Mouse (Mus musculus) hindbrain, embryonic 13.5 days (tissue): ENCODE data around the gene Cyp46a1. TPM values are rescaled to one million over a fixed set of nuclear protein-coding genes. Genes with fewer than 3 reads are reported as not detected.

Source experiments
- ATAC-seq: fragments of 200-750 bp; cut with Nextera tagmentation; 2 replicates; pipeline ENCODE4 v1.8.0; 2017; ENCODE audit warnings: moderate TSS enrichment; ENCODE audit not compliant: low FRiP score
- H3K27ac ChIP-seq: fragments of 300-500 bp; sonication (generic); 2 replicates; pipeline ENCODE4 v1.5.1; 2015; ENCODE audit warnings: inconsistent platforms, mild to moderate bottlenecking, moderate library complexity
- H3K27me3 ChIP-seq: fragments of 300-500 bp; sonication (generic); 2 replicates; pipeline ENCODE4 v1.6.1; 2015; ENCODE audit warnings: mild to moderate bottlenecking, inconsistent platforms
- H3K36me3 ChIP-seq: fragments of 300-500 bp; sonication (generic); 2 replicates; pipeline ENCODE4 v1.6.1; 2015; ENCODE audit warnings: mild to moderate bottlenecking, inconsistent platforms
- H3K4me1 ChIP-seq: fragments of 300-500 bp; sonication (generic); replicated peaks from 2 replicates; pipeline ENCODE4 v1.6.1; 2015; ENCODE audit warnings: inconsistent platforms
- H3K4me2 ChIP-seq: fragments of 300-500 bp; sonication (generic); 2 replicates; pipeline ENCODE4 v1.6.1; 2015; ENCODE audit warnings: inconsistent platforms, mild to moderate bottlenecking, moderate library complexity
- H3K4me3 ChIP-seq: fragments of 300-500 bp; sonication (generic); 2 replicates; pipeline ENCODE4 v1.5.1; 2015; ENCODE audit warnings: mild to moderate bottlenecking, inconsistent platforms
- H3K9ac ChIP-seq: fragments of 300-500 bp; sonication (generic); 2 replicates; pipeline ENCODE4 v1.6.1; 2015; ENCODE audit warnings: mild to moderate bottlenecking, inconsistent platforms
- H3K9me3 ChIP-seq: fragments of 300-500 bp; sonication (generic); 2 replicates; pipeline ENCODE4 v1.6.1; 2016; ENCODE audit warnings: inconsistent platforms
- WGBS: fragments of 180-500 bp; shearing (Covaris S2); methylation state at CpG from one replicate; pipeline ENCODE4 v1.1.7; 2015; 5-methylcytosine and 5-hydroxymethylcytosine counted together
- polyA plus RNA-seq: library from polyadenylated mRNA; unstranded; fragments of >200 nt; fragmentation: Nextera tagmentation; extraction: Ambion mirVana; gene quantifications from 2 replicates; pipeline ENCODE4 v1.2.1, GENCODE M21; 2015

Gene Cyp46a1
- polyA plus RNA-seq, 1 experiment from 2014 or later, result 17.5 TPM

GRCm38 (mm10) chr12:108303778-108304365, 30.3 kb upstream of the Cyp46a1 start:
- ATAC-seq, result no peak
- 55% methylated on average over 6 of the region's 6 CpGs for WGBS
- Histone ChIP-seq H3K27me3 (peaks cover 15% of the 10 kb centered on the region), H3K9ac (no peak overlapping the region), H3K36me3 (no peaks in the 10 kb centered on the region), H3K27ac (no peak overlapping the region), H3K9me3 (no peaks in the 10 kb centered on the region), H3K4me3 (no peak overlapping the region), H3K4me1 (peaks cover 14% of the 10 kb centered on the region), H3K4me2 (no peak overlapping the region)

DNA sequence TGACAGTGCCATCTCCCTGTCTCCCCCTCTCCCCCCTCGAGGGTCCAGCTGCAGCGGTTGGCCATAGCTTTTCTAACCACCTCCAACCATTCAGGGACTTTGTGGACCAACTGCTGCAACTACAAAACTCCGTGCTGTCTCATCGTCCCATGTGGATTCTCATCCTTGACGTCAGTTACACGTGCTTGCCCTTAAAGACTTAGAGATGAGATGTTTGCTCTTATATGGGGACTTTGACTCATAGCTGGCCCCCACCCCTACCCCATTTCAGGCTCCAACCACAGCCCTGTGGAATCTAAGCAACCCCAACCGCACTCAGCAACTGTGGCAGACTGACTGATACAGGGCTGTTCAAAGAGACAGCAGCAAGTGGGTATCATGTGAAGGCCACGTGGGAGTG, 29.0 kb upstream of the Cyp46a1 start:
- no peak overlapping the region for H3K4me2 ChIP-seq
- WGBS, result 74% methylated on average over 8 of the region's 8 CpGs
- no peak overlapping the region for H3K27ac ChIP-seq
- H3K4me3 ChIP-seq, result no peak overlapping the region
- no peak overlapping the region for H3K9ac ChIP-seq
- no peaks in the 10 kb centered on the region for H3K9me3 ChIP-seq
- H3K27me3 ChIP-seq, result peaks cover 15% of the 10 kb centered on the region
- peaks cover 14% of the 10 kb centered on the region for H3K4me1 ChIP-seq
- ATAC-seq, result no peak
- H3K36me3 ChIP-seq, result no peaks in the 10 kb centered on the region

- WGBS, result 4% methylated on average over 66 of the region's 67 CpGs
- peak; percentile 53 for ATAC-seq
- H3K27ac ChIP-seq, result no peak within 1 kb of the TSS; the same call in 1 of the 2 replicates
Observed at GRCm38 (mm10) chr12:108305812-108306794, 28.1 kb upstream of the Cyp46a1 start, which contains the start of gene Hhipl1. Gene Hhipl1, plus strand, starts transcription at chr12:108306270.

DNA sequence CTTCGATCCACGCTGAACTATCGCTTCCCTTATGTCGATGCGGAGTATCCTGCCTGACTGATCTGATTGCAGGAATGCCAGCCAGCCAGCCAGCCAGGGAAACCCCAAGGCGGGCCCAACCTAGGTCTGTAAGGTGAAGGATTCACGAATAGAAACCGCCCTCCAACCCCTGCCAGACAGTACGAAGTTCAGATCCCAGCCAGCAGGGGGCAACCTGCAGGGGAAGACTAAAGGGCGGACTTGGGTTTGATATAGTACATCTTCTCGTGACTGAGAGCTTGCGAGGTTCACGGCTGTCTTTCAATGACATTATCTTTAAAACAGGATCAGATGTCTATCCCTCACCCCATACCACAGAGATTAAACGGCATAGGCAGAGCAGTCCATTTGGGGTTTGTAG, 26.6 kb upstream of the Cyp46a1 start:
- H3K4me3 ChIP-seq, result no peak overlapping the region
- H3K4me1 ChIP-seq, result peaks cover 28% of the 10 kb centered on the region
- no peaks in the 10 kb centered on the region for H3K9me3 ChIP-seq
- H3K4me2 ChIP-seq, result 0 out of 2 replicates have a peak overlapping the region, but pooled peaks have one; percentile 97
- no peak for ATAC-seq
- H3K27me3 ChIP-seq, result peaks cover 15% of the 10 kb centered on the region
- H3K9ac ChIP-seq, result no peak overlapping the region
- 24% methylated on average over 14 of the region's 14 CpGs for WGBS
- no peaks in the 10 kb centered on the region for H3K36me3 ChIP-seq
- H3K27ac ChIP-seq, result no peak overlapping the region

More at GRCm38 (mm10) chr12:108305812-108306794, 28.1 kb upstream of the Cyp46a1 start, which contains the start of gene Hhipl1:
- H3K36me3 ChIP-seq, result no peaks in the 10 kb centered on the region
- no peaks in the 10 kb centered on the region for H3K9me3 ChIP-seq
- H3K4me1 ChIP-seq, result peaks cover 23% of the 10 kb centered on the region
- peak within 1 kb of the TSS; percentile 87 for H3K9ac ChIP-seq
- peak within 1 kb of the TSS; percentile 97 for H3K4me2 ChIP-seq
- H3K4me3 ChIP-seq, result peak within 1 kb of the TSS; percentile 55
- peaks cover 15% of the 10 kb centered on the region for H3K27me3 ChIP-seq

DNA sequence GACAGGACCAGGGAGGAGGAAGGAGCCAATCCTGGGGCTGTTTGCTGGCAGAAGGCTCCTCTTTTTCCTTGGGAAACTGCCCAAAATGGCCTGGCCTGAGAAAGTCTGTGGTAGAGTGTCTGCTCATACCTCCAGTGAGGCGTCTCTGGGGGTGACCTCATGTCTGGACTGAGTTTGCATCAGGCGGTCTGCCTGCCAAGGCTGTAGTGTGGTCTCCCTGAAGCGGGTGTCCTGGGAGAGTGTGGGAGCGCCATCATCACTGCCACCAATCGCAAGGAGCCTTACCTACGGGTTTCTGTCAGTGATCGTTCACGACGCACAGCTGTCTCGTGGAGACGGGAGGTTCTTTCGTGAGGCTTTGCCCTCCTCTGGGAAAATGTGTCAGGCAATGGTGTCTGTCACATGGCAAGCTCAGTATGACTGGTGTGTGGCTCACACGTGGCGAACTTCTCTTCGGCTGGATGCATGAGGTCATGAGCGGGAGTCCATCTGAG, 25.8 kb upstream of the Cyp46a1 start:
- no peaks in the 10 kb centered on the region for H3K9me3 ChIP-seq
- H3K4me2 ChIP-seq, result no peak overlapping the region
- 85% methylated on average over 16 of the region's 16 CpGs for WGBS
- H3K9ac ChIP-seq, result no peak overlapping the region
- H3K4me1 ChIP-seq, result peaks cover 28% of the 10 kb centered on the region
- ATAC-seq, result no peak
- H3K27ac ChIP-seq, result no peak overlapping the region
- H3K4me3 ChIP-seq, result no peak overlapping the region
- H3K27me3 ChIP-seq, result peaks cover 15% of the 10 kb centered on the region
- H3K36me3 ChIP-seq, result no peaks in the 10 kb centered on the region

DNA sequence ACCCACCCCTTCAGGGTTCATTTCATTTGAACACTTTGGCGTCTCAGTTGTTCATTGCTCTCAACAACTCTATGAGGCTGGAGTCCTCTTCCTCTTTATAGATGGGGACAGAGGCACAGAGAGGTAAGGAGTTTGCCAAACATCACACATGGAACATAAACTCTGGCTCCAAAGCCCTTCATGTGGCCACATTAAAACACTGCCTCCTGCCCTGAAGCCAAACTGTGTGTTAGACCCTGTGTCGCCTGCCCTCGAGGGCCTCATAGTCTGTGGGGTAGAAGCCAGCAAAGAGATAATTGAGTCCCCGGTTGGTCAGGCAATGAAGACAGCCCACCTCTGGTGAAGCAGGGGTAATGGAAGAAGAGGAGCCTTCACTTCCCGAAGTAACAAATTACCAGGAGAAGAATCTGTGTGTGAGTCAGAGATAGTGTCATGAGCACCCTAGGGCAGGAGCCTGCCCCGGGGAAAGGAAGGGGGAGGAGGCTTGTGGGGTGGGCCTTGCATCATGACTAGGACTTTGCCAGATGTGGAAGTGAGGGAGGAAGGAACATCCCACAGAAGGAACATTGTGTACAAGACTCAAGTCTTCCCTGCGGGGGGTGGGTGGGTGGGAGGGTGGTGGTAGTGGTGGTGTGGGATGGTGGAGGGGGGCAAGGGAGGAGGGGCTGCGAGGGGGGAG, 24.9 kb upstream of the Cyp46a1 start:
- Histone ChIP-seq H3K4me2 (no peak overlapping the region), H3K36me3 (no peaks in the 10 kb centered on the region), H3K9me3 (no peaks in the 10 kb centered on the region), H3K4me1 (peaks cover 28% of the 10 kb centered on the region), H3K9ac (no peak overlapping the region), H3K27ac (no peak overlapping the region), H3K4me3 (no peak overlapping the region), H3K27me3 (peaks cover 15% of the 10 kb centered on the region)
- no peak for ATAC-seq
- WGBS, result 73% methylated on average over 8 of the region's 8 CpGs

DNA sequence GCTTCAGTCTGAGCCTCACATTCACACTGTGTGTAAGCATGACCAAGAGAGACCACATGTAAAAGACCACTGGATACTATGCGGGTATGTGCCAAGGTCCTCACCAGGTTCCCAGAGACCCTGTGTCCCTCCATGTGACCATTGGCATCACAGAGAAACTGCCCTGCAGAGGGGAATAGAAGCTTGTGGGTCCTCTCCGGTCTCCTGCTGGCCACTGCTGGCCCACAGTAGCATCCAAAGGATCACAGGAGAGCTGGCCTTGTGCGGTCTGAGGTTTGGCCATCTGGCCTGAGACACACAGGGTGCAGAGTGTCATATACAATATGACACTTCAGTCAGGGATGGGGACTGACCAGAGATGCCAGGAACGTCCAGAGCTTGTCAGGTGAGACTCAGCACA, 24.1 kb upstream of the Cyp46a1 start:
- no peaks in the 10 kb centered on the region for H3K36me3 ChIP-seq
- peaks cover 11% of the 10 kb centered on the region for H3K27me3 ChIP-seq
- H3K4me2 ChIP-seq, result no peak overlapping the region
- H3K9me3 ChIP-seq, result no peaks in the 10 kb centered on the region
- no peak overlapping the region for H3K9ac ChIP-seq
- no peak for ATAC-seq
- WGBS, result 89% methylated on average over 4 of the region's 4 CpGs
- H3K4me1 ChIP-seq, result peaks cover 28% of the 10 kb centered on the region
- H3K27ac ChIP-seq, result no peak overlapping the region
- no peak overlapping the region for H3K4me3 ChIP-seq

DNA sequence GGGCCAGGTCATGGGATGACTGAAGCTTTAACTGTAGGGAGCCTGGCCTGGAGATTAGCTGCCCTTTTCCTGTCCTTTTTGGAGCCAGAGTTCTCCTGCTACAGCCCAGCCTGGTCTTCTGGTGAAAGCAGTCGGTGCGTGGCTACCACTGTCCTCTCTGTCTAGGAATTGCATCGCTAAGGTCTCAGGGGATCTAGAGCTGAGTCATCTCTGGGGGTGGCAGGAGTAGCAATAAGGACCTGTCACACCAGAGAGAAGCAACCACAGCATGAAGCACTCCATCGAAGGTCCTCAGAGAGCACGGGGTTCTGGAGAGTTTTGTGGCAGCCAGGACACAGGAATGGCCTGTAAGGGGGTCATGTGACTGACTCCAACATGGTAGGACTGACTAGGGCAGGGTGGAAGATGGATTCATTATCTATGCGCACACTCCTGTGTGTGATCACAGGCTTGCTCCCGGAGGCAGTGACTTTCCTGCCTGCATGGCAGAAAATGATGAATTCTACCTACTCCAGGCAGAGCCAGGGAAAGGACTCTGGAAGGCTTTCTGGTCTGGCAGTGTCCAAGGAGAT, 23.6 kb upstream of the Cyp46a1 start:
- no peak for ATAC-seq

GRCm38 (mm10) chr12:108311741-108312290, 22.4 kb upstream of the Cyp46a1 start:
- Histone ChIP-seq H3K4me2 (no peak overlapping the region), H3K27ac (no peak overlapping the region), H3K9me3 (no peaks in the 10 kb centered on the region), H3K9ac (no peak overlapping the region), H3K36me3 (no peaks in the 10 kb centered on the region), H3K27me3 (peaks cover 13% of the 10 kb centered on the region), H3K4me1 (peaks cover 29% of the 10 kb centered on the region), H3K4me3 (no peak overlapping the region)
- 86% methylated on average over 27 of the region's 27 CpGs for WGBS
- ATAC-seq, result no peak

More for the DNA sequence above, 23.6 kb upstream of the Cyp46a1 start:
- no peaks in the 10 kb centered on the region for H3K9me3 ChIP-seq
- peaks cover 6% of the 10 kb centered on the region for H3K27me3 ChIP-seq
- H3K9ac ChIP-seq, result no peak overlapping the region
- H3K27ac ChIP-seq, result no peak overlapping the region
- H3K4me2 ChIP-seq, result no peak overlapping the region
- no peak overlapping the region for H3K4me3 ChIP-seq
- H3K36me3 ChIP-seq, result no peaks in the 10 kb centered on the region
- WGBS, result 66% methylated on average over 7 of the region's 7 CpGs
- H3K4me1 ChIP-seq, result peaks cover 28% of the 10 kb centered on the region

DNA sequence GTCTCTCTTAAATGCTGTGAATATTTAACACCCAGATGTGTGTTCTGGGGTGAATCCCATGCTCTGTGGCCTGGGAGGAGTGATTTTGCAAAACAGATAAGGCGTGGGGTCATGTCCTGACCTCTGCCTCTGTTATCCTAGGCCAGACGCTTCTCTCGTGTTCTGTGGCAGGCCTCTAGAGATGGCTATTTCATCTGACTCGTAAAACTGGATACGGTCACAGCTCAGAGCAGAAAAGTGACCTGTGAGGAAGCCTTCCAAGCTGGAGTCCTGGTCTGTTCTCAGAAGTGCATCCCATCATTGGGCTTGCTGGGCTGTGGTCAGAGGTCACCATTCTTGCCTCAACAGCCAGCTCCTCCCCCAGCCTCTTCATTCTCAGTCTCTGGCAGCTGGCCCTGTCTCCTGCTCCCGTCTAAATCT, 21.7 kb upstream of the Cyp46a1 start:
- no peak for ATAC-seq
- Histone ChIP-seq H3K4me1 (peaks cover 31% of the 10 kb centered on the region), H3K4me2 (no peak overlapping the region), H3K27ac (no peak overlapping the region), H3K36me3 (no peaks in the 10 kb centered on the region), H3K4me3 (no peak overlapping the region), H3K27me3 (peaks cover 19% of the 10 kb centered on the region), H3K9ac (no peak overlapping the region), H3K9me3 (no peaks in the 10 kb centered on the region)
- WGBS, result 27% methylated on average over 6 of the region's 6 CpGs

DNA sequence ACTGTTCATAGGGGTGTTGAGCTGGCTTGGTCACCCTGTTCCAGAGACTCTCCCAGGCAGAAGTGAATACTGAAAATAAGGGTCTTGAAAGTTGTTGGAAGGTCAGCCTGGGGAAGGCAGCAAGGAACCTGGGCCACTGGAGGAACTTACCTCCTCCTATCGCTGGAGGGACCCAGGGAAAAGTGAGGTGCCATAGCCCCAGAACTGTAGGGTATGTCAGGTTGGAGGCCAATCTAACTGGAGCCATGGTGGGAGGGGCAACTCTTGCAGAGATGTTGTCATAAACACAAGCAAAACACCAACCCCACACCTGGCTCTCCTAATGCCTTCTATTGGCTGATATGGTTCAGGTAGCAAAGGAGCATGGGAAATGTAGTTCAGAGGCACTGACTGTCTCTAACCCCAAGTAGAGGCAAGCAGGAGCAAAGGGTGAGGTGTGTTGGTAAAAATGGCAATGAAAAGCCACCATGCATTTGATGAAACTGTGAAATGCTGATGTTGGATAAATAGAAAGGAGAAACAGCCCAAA, 20.9 kb upstream of the Cyp46a1 start:
- no peak overlapping the region for H3K4me2 ChIP-seq
- H3K4me3 ChIP-seq, result no peak overlapping the region
- no peak overlapping the region for H3K27ac ChIP-seq
- H3K4me1 ChIP-seq, result peaks cover 40% of the 10 kb centered on the region
- no peak overlapping the region for H3K9ac ChIP-seq
- H3K27me3 ChIP-seq, result peaks cover 27% of the 10 kb centered on the region
- ATAC-seq, result no peak
- no peaks in the 10 kb centered on the region for H3K9me3 ChIP-seq
- H3K36me3 ChIP-seq, result no peaks in the 10 kb centered on the region
- WGBS, result 95% methylated on average over 1 of the region's 1 CpGs
